Mouse (Mus musculus) c-Kit-positive CD71-positive TER-119-positive erythroid progenitor cells, embryonic 14.5 days (primary cell): ENCODE measurements around the gene Vmn1r177.
"Not testable (repeated sequence)": the region's sequence is repeated elsewhere in the genome, so short reads cannot be mapped to it uniquely, and the experiment has no call there.

ENCODE experiments used
- DNase-seq: peaks from one replicate; pipeline ENCODE4 v3.0.0-alpha.2; 2013; ENCODE audit warnings: low spot score

The Vmn1r177 gene

DNA sequence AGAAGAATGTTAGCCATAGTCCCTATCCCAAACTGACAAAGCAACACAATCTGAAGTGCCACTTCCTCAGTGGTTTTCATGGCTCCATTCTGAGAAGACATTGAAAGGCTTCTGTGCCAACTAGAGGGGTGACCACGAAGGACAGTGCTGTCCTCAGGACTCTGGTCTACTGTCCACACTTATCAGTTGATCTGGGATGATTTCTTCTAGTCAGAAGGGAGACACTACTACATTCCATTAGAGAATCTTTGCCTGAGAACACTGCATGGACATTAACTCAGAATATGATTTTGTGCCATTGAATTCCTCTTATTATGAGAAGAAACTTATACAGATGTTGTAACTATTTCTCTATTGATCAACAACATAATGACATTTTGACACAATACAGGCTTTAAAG lies at the start of gene Vmn1r177:
TSS of gene Vmn1r177 (minus strand) at position 101 of the 400 bp plus-strand sequence.
- DNase-seq, result not testable (repeated sequence)

DNA sequence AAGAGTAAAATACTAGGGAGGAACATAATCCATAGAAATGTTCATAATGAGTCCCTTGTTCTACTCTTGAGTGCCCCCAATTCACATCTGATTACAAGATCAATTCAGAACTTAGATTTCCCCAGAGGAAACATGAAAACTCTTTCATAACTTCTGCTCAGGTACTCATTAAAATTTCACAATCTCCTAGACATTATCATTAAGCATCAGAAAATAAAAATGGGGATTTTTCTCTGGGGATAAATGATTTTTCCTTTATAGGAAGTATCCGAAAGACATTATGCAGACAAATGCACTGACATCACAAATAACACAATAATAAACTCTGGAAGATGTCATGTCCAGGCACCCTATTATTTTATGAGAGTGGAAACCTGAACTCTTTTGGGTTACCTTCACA lies 25.5 kb upstream of the Vmn1r177 start, which contains the start of gene Vmn1r178:
TSS of gene Vmn1r178 (plus strand) at position 301 of the 400 bp plus-strand sequence.
- DNase-seq, result no peak

DNA sequence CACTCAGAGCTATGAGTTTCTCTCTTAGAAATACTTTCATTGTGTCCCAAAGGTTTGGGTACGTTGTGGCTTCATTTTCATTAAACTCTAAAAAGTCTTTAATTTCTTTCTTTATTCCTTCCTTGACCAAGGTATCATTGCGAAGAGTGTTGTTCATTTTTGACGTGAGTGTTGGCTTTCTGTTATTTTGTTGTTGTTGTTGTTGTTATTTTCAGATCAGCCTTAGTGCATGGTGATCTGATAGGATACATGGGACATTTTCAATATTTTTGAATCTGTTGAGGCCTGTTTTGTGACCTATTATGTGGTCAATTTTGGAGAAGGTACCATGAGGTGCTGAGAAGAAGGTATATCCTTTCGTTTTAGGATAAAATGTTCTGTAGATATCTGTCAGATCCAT lies 10.7 kb upstream of the Vmn1r177 start:
- not testable (repeated sequence) for DNase-seq

DNA sequence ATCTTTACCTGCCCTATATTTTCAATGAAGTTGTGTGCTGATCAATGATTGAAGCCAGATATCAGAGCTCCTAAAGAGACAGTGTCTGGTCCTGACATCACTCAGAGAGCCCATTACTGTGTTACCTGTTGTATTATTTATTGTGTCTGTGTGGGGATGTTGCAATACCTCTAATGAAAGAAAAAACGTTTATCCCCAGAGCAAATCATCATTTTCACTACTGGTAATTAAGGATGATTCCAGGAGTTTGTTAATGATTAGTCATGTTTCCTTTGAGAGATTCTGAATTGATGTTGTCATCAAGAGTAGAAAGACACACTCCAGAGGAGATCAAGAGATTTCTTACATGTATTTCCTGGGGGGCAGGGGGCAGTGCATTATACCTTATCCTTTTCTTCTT lies 29.0 kb downstream of the Vmn1r177 start, which contains the start of gene Vmn1r176:
TSS of gene Vmn1r176 (minus strand) at position 101 of the 400 bp plus-strand sequence.
- DNase-seq, result not testable (repeated sequence)
